Mouse (Mus musculus) spleen, adult 2 months (tissue): Measurements from ENCODE around the gene Btbd16. TPM values are rescaled to one million over a fixed set of nuclear protein-coding genes. Genes with fewer than 3 reads are reported as not detected.

Experiments used
- DNase-seq, 2 experiments: peaks; one replicate each; pipeline versions ENCODE4 v3.0.0 to v3.0.0-alpha.2; 2012 to 2021; ENCODE audit warnings: low spot score in 2 of 2, low read depth in 1 of 2
- H3K27ac ChIP-seq: fragments of 200-500 bp; 2 replicates; pipeline ENCODE4 v1.5.1; 2012; ENCODE audit warnings: low read length, inconsistent platforms; ENCODE audit not compliant: insufficient read depth
- H3K27me3 ChIP-seq: fragments of 200-500 bp; 2 replicates; pipeline ENCODE4 v1.6.1; 2012; ENCODE audit warnings: mild to moderate bottlenecking, moderate library complexity, low read length, inconsistent platforms; ENCODE audit not compliant: control insufficient read depth, insufficient read depth
- H3K36me3 ChIP-seq: fragments of 200-500 bp; 2 replicates; pipeline ENCODE4 v1.6.1; 2012; ENCODE audit warnings: mild to moderate bottlenecking, low read length, inconsistent platforms; ENCODE audit not compliant: control insufficient read depth, insufficient read depth
- H3K4me1 ChIP-seq: fragments of 200-500 bp; 2 replicates; pipeline ENCODE4 v1.6.1; 2011; ENCODE audit warnings: inconsistent platforms; ENCODE audit not compliant: control insufficient read depth, insufficient read depth, insufficient read length
- H3K4me3 ChIP-seq: fragments of 200-500 bp; 2 replicates; pipeline ENCODE4 v1.5.1; 2011; ENCODE audit warnings: mild to moderate bottlenecking, inconsistent platforms; ENCODE audit not compliant: insufficient read depth, insufficient read length; ENCODE audit errors: extremely low read depth
- CTCF ChIP-seq: fragments of 200-500 bp; IDR thresholded peaks from 2 replicates; pipeline ENCODE4 v1.5.1; 2011; ENCODE audit warnings: mild to moderate bottlenecking, inconsistent platforms; ENCODE audit not compliant: insufficient read depth, insufficient read length, insufficient replicate concordance; ENCODE audit errors: extremely low read depth
- POLR2A ChIP-seq: fragments of 200-500 bp; IDR thresholded peaks from 2 replicates; pipeline ENCODE4 v1.6.1; 2011; ENCODE audit warnings: low read depth, low read length, inconsistent platforms
- WGBS: fragments of 180-500 bp; shearing (Covaris S2); methylation state at CpG from one replicate; pipeline ENCODE4 v1.1.7; 2018; 5-methylcytosine and 5-hydroxymethylcytosine counted together
- polyA plus RNA-seq: library from polyadenylated mRNA; depleted of rRNA; stranded (reverse); fragments of >200 nt; gene quantifications from 2 replicates; pipeline ENCODE4 v1.2.3, GENCODE M21; 2012

The Btbd16 gene
- polyA plus RNA-seq, 1 experiment = 0.20 TPM

DNA sequence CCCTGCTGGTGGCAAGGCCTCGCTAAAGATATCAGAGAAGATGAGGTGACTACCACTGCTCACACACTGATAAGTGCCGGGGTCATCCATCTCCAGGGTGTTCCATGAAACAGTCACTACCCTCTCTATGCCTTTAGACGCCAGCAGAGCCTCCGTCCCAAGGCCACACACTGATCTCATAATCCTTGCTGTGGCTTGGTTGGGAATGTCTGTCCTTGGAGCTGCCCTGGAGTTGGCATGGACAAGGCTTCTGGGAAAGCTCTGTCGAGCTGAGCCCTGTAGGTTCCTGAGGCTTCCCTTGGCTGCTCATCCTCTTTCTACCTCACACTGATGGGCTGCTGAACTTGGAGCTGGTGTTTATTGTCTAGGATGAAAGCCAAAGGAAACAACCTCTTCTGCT, 12.8 kb downstream of the Btbd16 start:
- DNase-seq = no peak
- TF ChIP-seq POLR2A (no peak), CTCF (no peak)
- WGBS = 88% methylated on average over 5 of the region's 5 CpGs
- no peak overlapping the region for H3K4me3 ChIP-seq
- no peaks in the 10 kb centered on the region for H3K27me3 ChIP-seq
- H3K36me3 ChIP-seq = no peaks in the 10 kb centered on the region
- no peaks in the 10 kb centered on the region for H3K4me1 ChIP-seq
- no peak overlapping the region for H3K27ac ChIP-seq

DNA sequence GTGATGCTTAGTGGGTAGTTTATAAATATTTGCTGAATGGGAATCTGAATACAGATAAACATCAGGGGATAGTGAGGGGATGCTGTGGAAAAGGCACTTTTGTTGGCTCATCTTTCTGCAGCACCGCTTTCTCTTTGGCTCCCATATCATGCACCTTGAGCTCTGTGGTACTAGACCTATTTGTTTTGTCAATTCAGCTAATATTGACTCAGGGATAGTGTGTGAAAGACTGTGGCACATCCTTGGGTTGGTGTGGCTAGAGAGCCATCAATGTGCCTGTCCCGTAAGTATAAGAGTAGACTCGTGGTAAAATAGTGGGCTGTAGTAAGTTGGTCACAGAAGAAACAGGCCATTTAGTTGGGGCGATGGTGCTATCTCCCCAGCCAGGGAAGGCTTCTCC, 13.7 kb downstream of the Btbd16 start:
- 0 out of 2 replicates have a peak, but pooled peaks cover 3% of the 10 kb centered on the region for H3K4me1 ChIP-seq
- TF ChIP-seq CTCF = no peak
- no peak for TF ChIP-seq POLR2A
- H3K36me3 ChIP-seq = no peaks in the 10 kb centered on the region
- DNase-seq = no peak
- WGBS = 96% methylated on average over 4 of the region's 4 CpGs
- no peak overlapping the region for H3K27ac ChIP-seq
- no peaks in the 10 kb centered on the region for H3K27me3 ChIP-seq
- no peak overlapping the region for H3K4me3 ChIP-seq

DNA sequence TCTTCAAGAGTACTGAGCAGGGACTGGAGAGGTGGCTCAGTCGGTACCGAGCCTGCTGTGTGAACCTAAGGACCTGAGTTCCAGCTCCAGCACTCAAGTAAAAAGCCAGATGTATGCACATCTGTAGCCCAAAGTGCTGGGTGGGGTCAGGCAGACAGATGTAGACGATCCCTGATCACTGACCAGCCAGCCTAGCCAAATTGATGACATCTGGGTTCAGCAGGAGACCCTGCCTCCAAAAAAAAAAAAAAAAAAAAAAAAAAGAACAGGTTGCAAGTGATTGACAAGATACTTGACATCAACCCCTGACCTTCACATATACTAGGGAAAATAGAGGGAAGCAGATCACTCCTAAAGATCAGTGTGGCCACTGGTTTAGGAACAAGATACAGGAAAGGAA, 15.1 kb downstream of the Btbd16 start:
- H3K27ac ChIP-seq = no peak overlapping the region
- no peaks in the 10 kb centered on the region for H3K36me3 ChIP-seq
- H3K27me3 ChIP-seq = no peaks in the 10 kb centered on the region
- TF ChIP-seq CTCF = no peak
- no peak for TF ChIP-seq POLR2A
- WGBS = 92% methylated on average over 3 of the region's 3 CpGs
- DNase-seq = no peak
- H3K4me3 ChIP-seq = no peak overlapping the region
- 0 out of 2 replicates have a peak, but pooled peaks cover 3% of the 10 kb centered on the region for H3K4me1 ChIP-seq

DNA sequence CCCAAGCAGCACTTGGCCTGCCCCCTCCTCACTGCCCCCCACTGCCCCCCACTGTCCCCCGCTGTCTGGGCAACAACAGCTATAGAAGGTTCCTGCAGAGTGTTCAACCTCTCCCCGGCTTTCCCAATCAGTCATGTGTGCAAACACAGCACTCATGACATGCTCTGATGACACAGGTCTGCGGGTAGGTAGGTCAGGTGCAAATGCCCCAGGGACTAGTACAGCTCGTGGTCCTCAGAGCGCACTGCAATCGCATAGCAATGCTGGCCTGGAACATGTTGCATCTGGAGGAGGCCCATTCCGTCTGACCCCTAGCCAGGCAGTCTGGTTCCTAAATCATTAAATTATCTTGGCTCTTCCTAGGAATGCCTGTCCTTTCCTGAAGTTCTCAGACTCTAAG, 15.6 kb downstream of the Btbd16 start:
- H3K27ac ChIP-seq = no peak overlapping the region
- no peaks in the 10 kb centered on the region for H3K36me3 ChIP-seq
- 85% methylated on average over 7 of the region's 7 CpGs for WGBS
- H3K4me3 ChIP-seq = no peak overlapping the region
- H3K27me3 ChIP-seq = no peaks in the 10 kb centered on the region
- 0 out of 2 replicates have a peak, but pooled peaks cover 3% of the 10 kb centered on the region for H3K4me1 ChIP-seq
- TF ChIP-seq POLR2A (no peak), CTCF (no peak)
- DNase-seq = no peak

DNA sequence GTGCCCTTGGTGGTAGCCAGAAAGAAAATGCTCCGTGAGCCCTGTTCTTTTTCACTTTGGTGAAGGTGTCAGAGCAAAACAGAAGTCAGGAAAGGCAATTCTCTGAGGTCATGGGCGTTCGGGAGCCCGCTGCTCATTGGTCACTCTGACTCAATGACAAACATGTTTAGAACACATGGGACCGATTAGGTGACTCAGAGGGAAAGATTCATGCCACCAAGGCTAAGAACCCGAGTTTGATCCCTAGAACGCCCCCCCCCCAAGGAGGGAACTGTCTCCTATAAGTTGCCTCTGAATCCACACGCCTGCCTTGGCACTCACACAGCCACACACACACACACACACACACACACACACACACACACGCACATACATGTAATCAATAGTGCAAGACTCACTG, 19.8 kb downstream of the Btbd16 start:
- WGBS = 80% methylated on average over 9 of the region's 9 CpGs
- H3K4me3 ChIP-seq = no peak overlapping the region
- no peak for DNase-seq
- TF ChIP-seq POLR2A = no peak
- no peak for TF ChIP-seq CTCF
- no peak overlapping the region for H3K27ac ChIP-seq
- no peaks in the 10 kb centered on the region for H3K27me3 ChIP-seq
- 0 out of 2 replicates have a peak, but pooled peaks cover 3% of the 10 kb centered on the region for H3K4me1 ChIP-seq
- no peaks in the 10 kb centered on the region for H3K36me3 ChIP-seq

DNA sequence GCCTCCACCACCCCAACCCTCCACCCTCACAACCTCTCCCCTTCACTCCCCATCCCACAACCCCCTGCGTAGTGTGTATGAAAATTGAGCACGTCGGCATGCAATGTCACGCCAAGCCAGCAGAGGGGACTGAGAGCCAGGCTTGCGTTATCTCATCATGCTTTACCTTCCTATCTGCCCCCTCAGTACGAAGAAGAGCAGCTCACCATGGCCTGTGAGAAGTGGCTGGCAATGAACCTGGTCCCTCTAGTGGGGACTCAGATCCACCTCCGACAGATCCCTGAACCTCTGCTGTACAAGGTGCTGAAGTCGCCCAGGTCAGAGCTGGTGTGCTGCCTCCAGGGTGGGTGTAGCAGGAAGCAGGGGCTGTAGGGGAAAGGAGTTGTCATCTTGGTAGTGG, 22.9 kb downstream of the Btbd16 start:
- Histone ChIP-seq H3K36me3 (no peaks in the 10 kb centered on the region), H3K4me1 (peaks cover 15% of the 10 kb centered on the region; the same call in 1 of the 2 replicates), H3K27me3 (no peaks in the 10 kb centered on the region), H3K27ac (no peak overlapping the region), H3K4me3 (no peak overlapping the region)
- TF ChIP-seq CTCF = peak; percentile 18; the same call in 1 of the 2 replicates
- no peak for TF ChIP-seq POLR2A
- no peak for DNase-seq
- 76% methylated on average over 8 of the region's 8 CpGs for WGBS

DNA sequence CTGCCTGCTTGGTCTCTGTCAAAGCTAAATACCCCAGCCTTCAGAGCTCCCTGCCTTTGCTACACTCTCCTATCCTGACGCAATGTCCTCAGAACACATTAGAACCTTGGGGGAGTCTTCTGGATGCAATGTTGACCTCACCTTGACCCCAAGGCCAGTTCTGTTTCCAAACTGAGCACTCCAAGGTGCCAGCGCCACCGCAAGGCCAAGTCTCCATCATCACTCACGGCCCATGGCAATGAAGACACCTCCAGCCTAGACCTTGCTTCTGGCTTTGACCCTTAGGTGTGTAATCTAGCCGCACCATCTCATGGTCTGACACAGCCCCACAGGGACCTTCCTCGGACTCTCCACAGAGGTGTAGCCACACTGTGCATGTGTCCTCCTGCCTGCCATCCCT, 23.7 kb downstream of the Btbd16 start:
- TF ChIP-seq CTCF (no peak), POLR2A (no peak)
- WGBS = 92% methylated on average over 6 of the region's 6 CpGs
- H3K4me3 ChIP-seq = no peak overlapping the region

DNA sequence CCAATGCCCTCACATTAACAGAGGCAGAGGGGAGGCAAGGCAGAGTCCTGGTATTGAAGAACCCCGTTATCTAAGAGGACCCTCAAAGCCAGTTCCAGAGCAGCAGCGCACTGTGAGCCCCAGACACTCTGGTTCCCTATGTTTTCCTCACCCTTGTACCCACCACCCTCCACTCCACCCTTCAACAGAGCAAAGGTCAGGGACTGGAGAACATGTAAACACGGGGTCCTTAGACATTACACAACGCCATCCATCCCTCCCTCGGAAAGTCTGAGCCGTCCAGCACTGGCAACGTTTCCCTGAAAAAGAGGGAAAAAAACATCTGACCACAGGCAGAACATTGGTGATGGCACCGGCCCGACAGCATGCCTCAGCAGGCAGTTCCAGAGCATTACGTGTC, 25.5 kb downstream of the Btbd16 start:
- no peak for DNase-seq
- no peak overlapping the region for H3K27ac ChIP-seq
- peaks cover 15% of the 10 kb centered on the region; the same call in 1 of the 2 replicates for H3K4me1 ChIP-seq
- H3K4me3 ChIP-seq = no peak overlapping the region
- H3K27me3 ChIP-seq = no peaks in the 10 kb centered on the region
- no peaks in the 10 kb centered on the region for H3K36me3 ChIP-seq
- 97% methylated on average over 10 of the region's 10 CpGs for WGBS
- TF ChIP-seq CTCF (no peak), POLR2A (no peak)

More for the DNA sequence above, 23.7 kb downstream of the Btbd16 start:
- no peak for DNase-seq
- Histone ChIP-seq H3K36me3 (no peaks in the 10 kb centered on the region), H3K4me1 (peaks cover 15% of the 10 kb centered on the region; the same call in 1 of the 2 replicates), H3K27me3 (no peaks in the 10 kb centered on the region), H3K27ac (no peak overlapping the region)
